In the genomic region with DNA sequence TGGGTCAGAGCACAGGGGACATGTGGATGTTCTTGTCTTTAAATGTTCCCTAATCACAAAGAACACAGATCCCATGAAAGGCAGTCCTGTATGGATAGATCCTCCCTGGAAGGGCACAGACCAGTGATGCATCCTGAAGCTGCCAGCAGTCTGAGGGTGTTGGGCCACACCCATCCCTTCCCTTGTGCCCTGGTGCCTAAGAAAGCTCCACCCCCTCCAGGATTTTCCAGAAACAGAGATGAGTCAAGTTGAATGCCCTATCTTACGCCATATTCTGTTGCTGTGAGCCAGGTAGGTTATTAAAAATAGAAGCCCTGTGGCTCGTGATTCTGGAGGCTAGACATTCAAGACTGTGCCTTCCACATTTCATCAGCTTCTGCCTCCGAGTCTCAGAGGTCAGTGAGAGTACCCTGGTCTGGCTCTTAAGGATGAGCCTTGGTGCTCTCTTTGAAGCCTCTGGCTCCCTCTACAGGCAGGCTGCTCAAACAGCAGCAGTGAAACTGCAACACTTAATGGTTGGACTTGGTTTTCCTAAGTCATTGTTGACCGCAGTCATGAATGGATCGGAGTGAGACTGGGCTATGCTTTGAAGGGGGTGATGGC, we compare ENCODE assay signal across 8 mouse cellular contexts. TPM values are rescaled to one million over a fixed set of nuclear protein-coding genes. Genes with fewer than 3 reads are reported as not detected.
DNase-seq lines count a peak whose midpoint lies in the region; ATAC-seq lines count a peak whose summit lies in the region.

No protein-coding gene starts in this region.

- no peaks in the 10 kb centered on the region for H3K36me3 ChIP-seq in heart, embryonic 12.5 days

- peaks cover 13% of the 10 kb centered on the region for H3K4me1 ChIP-seq in heart, embryonic 12.5 days (replicated peaks)

- no peak for ATAC-seq in heart, embryonic 12.5 days (ENCODE audit: insufficient number of reproducible peaks, low FRiP score)
- ATAC-seq in megakaryocyte, adult 5-6 weeks (ENCODE audit: poor library complexity, severe bottlenecking) = peak; percentile 60

- H3K9me3 ChIP-seq in heart, embryonic 12.5 days (replicated peaks) = no peaks in the 10 kb centered on the region

- peaks cover 38% of the 10 kb centered on the region for H3K27me3 ChIP-seq in heart, embryonic 12.5 days (replicated peaks)

- H3K27ac ChIP-seq in heart, embryonic 12.5 days (ENCODE audit: poor library complexity, severe bottlenecking) = no peak overlapping the region

- H3K4me3 ChIP-seq in heart, embryonic 12.5 days = no peak overlapping the region

- 22% methylated on average over 5 of the region's 5 CpGs for WGBS in heart, embryonic 12.5 days

- DNase-seq in heart, adult 11 months = peak; percentile 91
- peak; percentile 95 for DNase-seq in 3T3-L1 (ENCODE audit: low read depth, low spot score)
- peak; percentile 78 for DNase-seq in adrenal gland, postnatal 10 days
- DNase-seq in embryo, embryonic 9.5 days (ENCODE audit: extremely low spot score) = peak; percentile 60
- DNase-seq in kidney, postnatal 14 days = peak; percentile 77
- DNase-seq in telencephalon, adult 2 months (ENCODE audit: low read depth, low spot score) = peak; percentile 55

- H3K4me2 ChIP-seq in heart, embryonic 12.5 days = no peak overlapping the region

- no peak overlapping the region for H3K9ac ChIP-seq in heart, embryonic 12.5 days

RNA-seq across cellular contexts. Expression of a gene that starts 2.4 kb away (rescaled TPM):
- 3.8 and 3.9 TPM in 2 replicates for polyA plus RNA-seq in heart, embryonic 12.5 days (2016; fragmentation: Nextera tagmentation; extraction: Ambion mirVana)
- total RNA-seq in adrenal gland, postnatal 10 days (2021) = 1 to 10 TPM; 4.0 to 8.9 TPM
- 0.04 TPM in 1 of 2 replicates, not detected in the other for total RNA-seq in megakaryocyte, adult 5-6 weeks (2015)
- not detected in 2 replicates for total RNA-seq in megakaryocyte, adult 5-6 weeks (2017)

RNA-seq across cellular contexts. Expression of a gene that starts 15.4 kb away (rescaled TPM):
- polyA plus RNA-seq in heart, embryonic 12.5 days (2016; fragmentation: Nextera tagmentation; extraction: Ambion mirVana) = 10.0 and 10.4 TPM in 2 replicates
- 10 to 100 TPM in 1 of 2 experiments, 1 to 10 TPM in 1; 9.5 to 17.6 TPM for total RNA-seq in adrenal gland, postnatal 10 days (2021)
- 6.6 and 6.8 TPM in 2 replicates for total RNA-seq in megakaryocyte, adult 5-6 weeks (2015)
- 13.1 and 14.4 TPM in 2 replicates for total RNA-seq in megakaryocyte, adult 5-6 weeks (2017)

Comparison
In these comparisons a context has a peak if more than half of its experiments do, and no peak if none do; other contexts are left out.
1. RNA of a gene that starts 2.4 kb away (total RNA-seq): 4.0 to 8.9 TPM in adrenal gland, postnatal 10 days; 0.04 TPM in megakaryocyte, adult 5-6 weeks; every median in the first group is over 4 times any median in the second.
2. Peak in every context shown above with its lines, with median percentiles within 50 percentile points of each other: DNase-seq.